Mouse (Mus musculus) heart, embryonic 10.5 days (tissue): ENCODE data around the gene Cnn2. TPM values are rescaled to one million over a fixed set of nuclear protein-coding genes. Genes with fewer than 3 reads are reported as not detected.

Experiments
- DNase-seq: peaks from one replicate; pipeline ENCODE4 v3.0.0-alpha.2; 2017; ENCODE audit warnings: low spot score
- H3K27ac ChIP-seq: fragments of 300-500 bp; sonication (generic); 2 replicates; pipeline ENCODE4 v1.5.1; 2016; ENCODE audit warnings: mild to moderate bottlenecking
- H3K27me3 ChIP-seq: fragments of 300-500 bp; sonication (generic); 2 replicates; pipeline ENCODE4 v1.6.1; 2016; ENCODE audit warnings: mild to moderate bottlenecking; ENCODE audit not compliant: poor library complexity, insufficient read depth, severe bottlenecking
- H3K36me3 ChIP-seq: fragments of 300-500 bp; sonication (generic); 2 replicates; pipeline ENCODE4 v1.6.1; 2016; ENCODE audit warnings: mild to moderate bottlenecking, moderate library complexity
- H3K4me1 ChIP-seq: fragments of 300-500 bp; sonication (generic); 2 replicates; pipeline ENCODE4 v1.6.1; 2016; ENCODE audit warnings: mild to moderate bottlenecking
- H3K4me3 ChIP-seq: fragments of 300-500 bp; sonication (generic); 2 replicates; pipeline ENCODE4 v1.5.1; 2016; ENCODE audit warnings: mild to moderate bottlenecking, moderate library complexity
- H3K9me3 ChIP-seq: fragments of 300-500 bp; sonication (generic); 2 replicates; pipeline ENCODE4 v1.6.1; 2016; ENCODE audit warnings: mild to moderate bottlenecking, moderate library complexity
- WGBS: fragments of 180-500 bp; shearing (Covaris S2); methylation state at CpG from one replicate; pipeline ENCODE4 v1.1.7; 2016; 5-methylcytosine and 5-hydroxymethylcytosine counted together
- polyA plus RNA-seq: library from polyadenylated mRNA; unstranded; fragments of >200 nt; fragmentation: Nextera tagmentation; extraction: Ambion mirVana; gene quantifications from 2 replicates; pipeline ENCODE4 v1.2.1, GENCODE M21; 2016

Gene Cnn2
- polyA plus RNA-seq, 1 experiment from 2014 or later: 408 TPM

DNA sequence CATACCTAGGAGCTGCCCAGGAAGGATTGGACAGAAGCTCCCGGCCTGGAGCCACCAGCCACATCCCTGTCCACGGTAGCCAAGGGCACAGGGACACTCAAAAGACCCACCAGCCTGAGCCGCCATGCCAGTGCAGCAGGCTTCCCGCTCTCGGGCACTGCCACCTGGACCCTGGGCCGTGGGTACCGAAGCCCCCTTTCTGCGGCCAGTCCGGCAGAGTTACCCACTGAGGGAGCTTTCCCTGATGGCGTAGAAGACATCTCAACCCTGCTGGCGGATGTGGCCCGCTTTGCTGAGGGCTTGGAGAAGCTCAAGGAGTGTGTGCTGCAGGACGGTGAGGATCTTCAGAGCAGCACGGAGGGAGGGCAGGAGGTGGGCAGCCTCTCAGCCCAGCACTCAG is 29.4 kb downstream of the Cnn2 start:
- H3K4me3 ChIP-seq: no peak overlapping the region
- H3K27ac ChIP-seq: peak overlapping the region; percentile 9; the same call in 1 of the 2 replicates
- DNase-seq: no peak
- peaks cover 36% of the 10 kb centered on the region for H3K27me3 ChIP-seq
- H3K9me3 ChIP-seq: no peaks in the 10 kb centered on the region
- H3K36me3 ChIP-seq: peaks cover 20% of the 10 kb centered on the region
- WGBS: 72% methylated on average over 14 of the region's 14 CpGs
- peaks cover 67% of the 10 kb centered on the region for H3K4me1 ChIP-seq

DNA sequence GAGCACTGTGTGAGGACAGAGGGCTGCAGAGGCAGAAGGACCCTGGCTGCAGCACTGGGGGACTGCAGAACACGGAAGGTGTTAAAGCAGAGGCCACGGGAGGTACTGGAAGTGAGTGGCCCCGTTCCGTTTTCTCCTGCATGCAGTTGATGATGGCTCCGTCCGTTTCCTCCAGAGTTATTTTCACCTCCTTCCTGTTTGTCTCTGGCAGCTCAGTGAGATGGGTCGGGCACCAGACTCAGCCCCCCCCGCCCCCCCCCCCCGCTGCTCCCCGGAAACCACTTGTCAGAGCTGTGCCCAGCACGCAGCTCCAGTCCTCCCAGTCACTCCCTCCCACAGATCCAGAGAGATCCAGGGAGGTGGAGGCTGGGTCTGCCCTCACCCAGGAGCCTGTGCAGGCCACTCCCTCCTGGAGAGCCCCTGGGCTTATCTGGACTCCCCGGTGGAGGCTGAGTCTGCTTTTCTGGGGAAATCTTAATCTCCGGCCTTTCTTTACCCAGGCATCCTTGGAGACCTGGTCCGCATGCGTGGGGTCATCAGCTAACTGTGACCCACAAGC is 30.4 kb downstream of the Cnn2 start:
- peaks cover 25% of the 10 kb centered on the region for H3K27me3 ChIP-seq
- 1% methylated on average over 15 of the region's 15 CpGs for WGBS
- H3K4me1 ChIP-seq: peaks cover 61% of the 10 kb centered on the region
- peaks cover 18% of the 10 kb centered on the region for H3K36me3 ChIP-seq
- H3K4me3 ChIP-seq: peak overlapping the region; percentile 49
- H3K9me3 ChIP-seq: no peaks in the 10 kb centered on the region
- no peak for DNase-seq
- H3K27ac ChIP-seq: peak overlapping the region; percentile 86

DNA sequence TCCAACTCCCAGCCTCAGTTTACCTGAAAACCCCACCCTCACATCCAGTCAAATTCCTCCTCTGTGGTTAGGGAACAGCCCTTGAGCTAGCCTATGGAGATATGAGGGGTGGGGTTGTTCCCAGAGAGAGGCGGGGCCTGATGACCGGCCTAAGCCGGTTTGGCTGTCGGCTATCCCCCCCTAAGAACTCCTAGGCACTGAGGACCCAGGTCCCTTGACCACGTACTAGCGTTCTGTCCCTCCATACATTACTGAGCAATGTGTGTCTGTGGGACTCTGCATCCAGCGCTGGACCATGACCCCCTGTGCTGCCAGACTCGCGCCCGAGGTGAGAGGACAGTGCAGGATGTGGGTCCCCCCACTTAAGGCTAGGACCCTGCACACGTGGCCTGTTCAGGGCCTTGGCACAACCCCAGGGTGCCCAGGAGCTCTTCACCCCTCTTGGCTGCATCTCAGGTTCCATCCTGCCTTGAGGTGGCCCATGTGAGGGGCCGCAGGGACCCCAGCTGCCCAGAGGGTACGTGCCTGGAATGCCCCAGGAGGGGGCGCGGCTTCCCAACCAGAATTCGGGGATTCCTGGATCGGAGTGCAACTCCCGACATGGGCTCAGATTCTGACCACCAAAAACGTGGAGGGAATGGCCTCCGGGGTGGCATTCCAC is 31.2 kb downstream of the Cnn2 start:
- DNase-seq: no peak
- peak overlapping the region; percentile 49 for H3K4me3 ChIP-seq
- peaks cover 58% of the 10 kb centered on the region for H3K4me1 ChIP-seq
- 6% methylated on average over 20 of the region's 20 CpGs for WGBS
- H3K27ac ChIP-seq: peak overlapping the region; percentile 86
- peaks cover 18% of the 10 kb centered on the region for H3K36me3 ChIP-seq
- peaks cover 18% of the 10 kb centered on the region for H3K27me3 ChIP-seq
- H3K9me3 ChIP-seq: no peaks in the 10 kb centered on the region

DNA sequence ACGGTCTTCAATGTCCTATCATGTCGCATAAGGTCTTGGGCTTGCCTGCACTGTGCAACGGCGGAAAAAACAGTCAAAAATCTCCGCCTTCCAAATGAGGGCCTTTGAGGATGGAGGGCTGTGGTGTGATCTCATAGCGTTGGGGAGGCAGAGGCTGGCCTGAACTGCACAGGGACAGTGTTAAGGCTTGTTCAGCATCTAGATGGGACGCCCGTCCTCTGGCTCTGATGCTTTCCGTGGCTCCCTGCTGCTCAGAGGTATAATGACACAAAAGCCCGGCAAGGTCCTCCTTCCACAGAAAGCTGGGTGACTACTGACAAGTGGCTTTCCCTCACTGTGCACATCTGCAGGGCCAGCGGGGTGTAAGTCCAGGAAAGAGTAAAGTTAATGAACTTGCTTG is 31.8 kb downstream of the Cnn2 start:
- H3K27ac ChIP-seq: peak overlapping the region; percentile 86
- H3K36me3 ChIP-seq: peaks cover 18% of the 10 kb centered on the region
- H3K4me1 ChIP-seq: peaks cover 56% of the 10 kb centered on the region
- H3K9me3 ChIP-seq: no peaks in the 10 kb centered on the region
- 26% methylated on average over 11 of the region's 11 CpGs for WGBS
- DNase-seq: no peak
- peaks cover 12% of the 10 kb centered on the region for H3K27me3 ChIP-seq
- peak overlapping the region; percentile 49 for H3K4me3 ChIP-seq

DNA sequence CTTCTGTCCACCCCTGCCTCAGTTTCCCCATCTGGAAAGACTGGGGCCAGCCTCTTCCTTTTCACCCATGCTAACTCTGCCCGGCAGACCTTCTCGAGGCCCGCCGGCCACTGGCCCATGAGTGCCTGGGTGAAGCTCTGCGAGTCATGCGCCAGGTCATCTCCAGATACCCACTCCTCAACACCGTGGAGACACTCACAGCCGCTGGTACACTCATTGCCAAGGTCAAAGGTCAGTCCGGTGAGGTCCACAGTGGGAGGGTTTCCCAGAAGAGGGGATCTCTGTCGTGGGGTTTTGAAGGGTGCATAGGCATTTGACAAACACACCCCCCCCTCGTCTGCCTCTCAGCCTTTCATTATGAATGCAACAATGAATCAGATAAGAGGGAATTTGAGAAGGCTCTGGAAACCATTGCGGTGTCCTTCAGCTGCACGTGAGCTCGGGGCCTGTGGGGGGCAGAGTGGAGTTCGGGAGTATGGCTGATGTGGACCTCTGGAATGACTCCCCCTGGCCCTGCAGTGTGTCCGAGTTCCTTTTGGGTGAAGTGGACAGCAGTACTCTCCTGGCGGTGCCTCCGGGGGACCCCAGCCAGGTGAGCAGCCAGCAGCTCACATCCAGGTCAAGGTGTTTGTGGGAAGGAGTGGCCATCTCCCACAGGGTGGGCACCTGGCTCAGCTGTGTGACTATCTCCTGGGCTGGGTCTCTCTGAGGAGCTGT is 32.4 kb downstream of the Cnn2 start:
- no peaks in the 10 kb centered on the region for H3K9me3 ChIP-seq
- H3K27me3 ChIP-seq: peaks cover 6% of the 10 kb centered on the region
- WGBS: 79% methylated on average over 18 of the region's 18 CpGs
- H3K27ac ChIP-seq: peak overlapping the region; percentile 86
- H3K4me3 ChIP-seq: peak overlapping the region; percentile 49
- peaks cover 58% of the 10 kb centered on the region for H3K4me1 ChIP-seq
- DNase-seq: no peak
- H3K36me3 ChIP-seq: peaks cover 18% of the 10 kb centered on the region

DNA sequence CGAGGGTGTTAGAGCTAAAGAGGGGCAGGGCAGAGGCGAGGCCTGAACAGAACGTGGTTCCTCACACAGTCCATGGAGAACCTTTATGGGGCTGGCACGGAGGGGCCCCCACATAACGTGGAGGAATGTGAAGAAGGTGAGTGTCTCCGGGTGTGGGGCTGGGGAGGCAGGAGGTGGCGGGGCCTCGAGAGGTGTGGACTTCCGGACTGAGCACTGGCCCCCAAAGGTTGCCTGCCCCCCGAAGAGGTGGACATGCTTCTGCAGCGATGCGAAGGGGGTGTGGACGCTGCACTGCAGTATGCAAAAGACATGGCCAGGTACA is 32.9 kb downstream of the Cnn2 start:
- H3K27ac ChIP-seq: no peak overlapping the region
- H3K4me1 ChIP-seq: peaks cover 58% of the 10 kb centered on the region
- 91% methylated on average over 13 of the region's 13 CpGs for WGBS

DNA sequence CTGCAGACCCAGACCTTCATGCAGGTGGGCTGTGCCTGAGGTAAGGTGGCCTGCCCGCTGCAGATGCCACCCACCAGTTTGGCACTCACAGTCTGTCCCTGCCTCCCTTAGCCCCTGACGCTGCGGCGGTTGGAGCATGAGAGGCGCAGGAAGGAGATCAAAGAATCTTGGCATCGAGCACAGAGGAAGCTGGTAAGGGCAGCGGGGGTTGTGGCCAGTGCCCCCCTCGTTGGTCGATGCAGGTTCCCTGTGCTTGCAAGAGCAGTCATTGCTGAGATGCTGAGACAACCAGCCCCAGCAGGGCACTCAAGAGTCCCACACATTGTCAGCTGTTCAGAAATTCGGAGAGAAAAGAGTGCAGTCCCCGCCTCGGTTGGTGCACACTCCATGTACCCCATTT is 33.8 kb downstream of the Cnn2 start:
- WGBS: 93% methylated on average over 12 of the region's 12 CpGs
- H3K36me3 ChIP-seq: peaks cover 30% of the 10 kb centered on the region
- peaks cover 54% of the 10 kb centered on the region for H3K4me1 ChIP-seq

More for the DNA sequence above, 32.9 kb downstream of the Cnn2 start:
- DNase-seq: no peak
- peaks cover 21% of the 10 kb centered on the region for H3K36me3 ChIP-seq
- H3K9me3 ChIP-seq: no peaks in the 10 kb centered on the region
- H3K4me3 ChIP-seq: peak overlapping the region; percentile 1; the same call in 1 of the 2 replicates
- H3K27me3 ChIP-seq: peaks cover under 1% of the 10 kb centered on the region; the same call in 1 of the 2 replicates

DNA sequence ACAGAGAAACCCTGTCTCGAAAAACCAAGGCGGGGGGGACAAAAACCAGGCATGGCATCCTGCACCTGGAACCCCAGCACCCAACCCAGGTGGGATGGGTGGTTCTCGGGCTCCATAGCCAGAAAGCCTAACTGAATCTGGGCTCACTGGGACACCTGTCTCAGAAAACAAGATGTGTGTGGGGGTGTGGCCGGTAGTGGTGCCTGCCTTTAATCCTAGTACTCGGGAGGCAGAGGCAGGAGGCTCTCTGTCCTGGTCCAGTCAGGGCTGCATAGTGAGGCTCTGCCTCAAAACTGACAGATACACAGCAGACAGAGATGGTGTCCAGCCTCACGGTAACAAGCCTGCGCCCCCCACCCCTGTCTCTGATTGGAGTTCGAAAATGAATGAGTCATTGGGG is 34.4 kb downstream of the Cnn2 start:
- WGBS: 93% methylated on average over 8 of the region's 8 CpGs
- H3K4me3 ChIP-seq: no peak overlapping the region

More for the DNA sequence above, 33.8 kb downstream of the Cnn2 start:
- Histone ChIP-seq H3K27me3 (no peaks in the 10 kb centered on the region), H3K9me3 (no peaks in the 10 kb centered on the region), H3K4me3 (no peak overlapping the region), H3K27ac (no peak overlapping the region)
- DNase-seq: no peak

DNA sequence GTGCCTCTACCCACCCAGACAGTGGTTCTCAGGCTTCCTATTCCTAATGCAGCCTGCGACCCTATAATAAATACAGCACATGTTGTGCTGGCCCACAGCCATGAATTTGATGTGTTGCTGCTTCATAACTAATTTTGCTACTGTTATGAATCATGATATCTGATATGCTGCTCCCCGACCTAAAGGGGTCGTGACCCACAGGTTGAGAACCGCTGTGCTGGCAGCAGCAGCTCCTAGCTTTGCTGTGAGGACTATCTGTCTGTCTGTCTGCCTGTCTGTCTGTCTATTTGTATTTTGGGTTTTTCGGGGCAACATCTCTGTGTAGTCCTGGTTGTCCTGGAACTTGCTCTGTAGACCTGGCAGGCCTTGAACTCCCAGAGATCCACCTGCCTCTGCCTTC is 35.4 kb downstream of the Cnn2 start:
- Histone ChIP-seq H3K27me3 (no peaks in the 10 kb centered on the region), H3K9me3 (no peaks in the 10 kb centered on the region), H3K27ac (no peak overlapping the region), H3K4me1 (peaks cover 43% of the 10 kb centered on the region), H3K36me3 (peaks cover 40% of the 10 kb centered on the region), H3K4me3 (no peak overlapping the region)
- no peak for DNase-seq
- WGBS: 90% methylated on average over 5 of the region's 5 CpGs

More for the DNA sequence above, 34.4 kb downstream of the Cnn2 start:
- H3K36me3 ChIP-seq: peaks cover 36% of the 10 kb centered on the region
- DNase-seq: no peak
- no peaks in the 10 kb centered on the region for H3K9me3 ChIP-seq
- peaks cover 49% of the 10 kb centered on the region for H3K4me1 ChIP-seq
- no peaks in the 10 kb centered on the region for H3K27me3 ChIP-seq
- no peak overlapping the region for H3K27ac ChIP-seq

DNA sequence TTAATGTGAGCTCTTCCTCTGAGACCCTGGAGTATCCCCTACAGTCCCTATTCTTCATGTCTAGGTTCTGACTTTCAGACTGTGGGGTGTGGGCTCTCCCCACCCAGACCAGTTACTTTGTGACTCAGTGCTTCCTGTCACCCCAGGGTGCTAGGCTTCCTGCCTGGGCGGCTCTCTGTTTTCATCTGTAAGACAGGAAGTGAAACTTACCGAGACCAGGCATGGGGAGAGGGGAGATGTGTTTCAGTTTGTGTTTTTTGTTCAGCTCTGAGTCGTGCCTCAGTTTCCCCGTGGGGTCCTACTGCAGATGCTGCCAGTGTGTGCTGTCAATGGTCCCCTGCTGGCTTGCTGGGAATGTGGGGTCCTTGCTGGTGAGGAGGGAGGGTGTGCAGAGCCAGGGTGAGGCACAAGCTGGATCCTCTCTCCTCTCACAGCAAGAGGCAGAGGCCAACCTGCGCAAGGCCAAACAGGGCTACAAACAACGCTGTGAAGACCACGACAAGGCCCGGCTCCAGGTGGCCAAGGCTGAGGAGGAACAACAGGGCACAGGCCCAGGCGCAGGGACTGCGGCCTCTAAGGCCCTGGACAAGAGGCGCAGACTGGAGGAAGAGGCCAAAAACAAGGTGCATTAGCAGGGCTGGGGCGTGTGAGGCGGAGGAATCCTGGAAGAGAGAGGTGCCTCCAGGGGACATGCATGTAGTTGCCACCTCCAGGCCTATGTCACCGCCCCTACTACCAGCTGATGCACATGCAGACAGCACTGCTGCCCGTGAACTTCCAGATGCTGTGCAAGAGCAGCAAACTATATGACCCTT is 36.1 kb downstream of the Cnn2 start:
- H3K36me3 ChIP-seq: peaks cover 46% of the 10 kb centered on the region
- no peaks in the 10 kb centered on the region for H3K9me3 ChIP-seq
- 0 out of 2 replicates have a peak overlapping the region, but pooled peaks have one; percentile 33 for H3K27ac ChIP-seq
- H3K27me3 ChIP-seq: no peaks in the 10 kb centered on the region
- WGBS: 74% methylated on average over 15 of the region's 15 CpGs
- no peak overlapping the region for H3K4me3 ChIP-seq
- H3K4me1 ChIP-seq: peaks cover 37% of the 10 kb centered on the region
- no peak for DNase-seq

DNA sequence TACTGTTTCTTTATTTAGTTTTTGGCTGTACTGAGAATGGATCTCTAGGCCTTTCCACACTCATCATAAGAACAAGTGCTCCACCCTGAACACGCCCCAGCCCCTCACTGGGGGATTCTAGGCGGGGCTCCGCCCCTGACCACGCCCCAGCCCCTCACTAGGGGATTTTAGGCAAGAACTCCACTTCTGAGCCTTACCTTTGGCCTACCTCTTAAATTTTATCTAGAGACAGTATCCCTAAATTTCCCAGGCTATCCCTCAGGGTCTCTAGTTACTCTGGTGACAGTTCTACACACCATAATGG is 36.6 kb downstream of the Cnn2 start:
- H3K27me3 ChIP-seq: no peaks in the 10 kb centered on the region
- H3K27ac ChIP-seq: no peak overlapping the region
- H3K9me3 ChIP-seq: no peaks in the 10 kb centered on the region
- H3K4me1 ChIP-seq: peaks cover 31% of the 10 kb centered on the region
- no peak overlapping the region for H3K4me3 ChIP-seq
- H3K36me3 ChIP-seq: peaks cover 50% of the 10 kb centered on the region
- 62% methylated on average over 4 of the region's 4 CpGs for WGBS
- DNase-seq: no peak

DNA sequence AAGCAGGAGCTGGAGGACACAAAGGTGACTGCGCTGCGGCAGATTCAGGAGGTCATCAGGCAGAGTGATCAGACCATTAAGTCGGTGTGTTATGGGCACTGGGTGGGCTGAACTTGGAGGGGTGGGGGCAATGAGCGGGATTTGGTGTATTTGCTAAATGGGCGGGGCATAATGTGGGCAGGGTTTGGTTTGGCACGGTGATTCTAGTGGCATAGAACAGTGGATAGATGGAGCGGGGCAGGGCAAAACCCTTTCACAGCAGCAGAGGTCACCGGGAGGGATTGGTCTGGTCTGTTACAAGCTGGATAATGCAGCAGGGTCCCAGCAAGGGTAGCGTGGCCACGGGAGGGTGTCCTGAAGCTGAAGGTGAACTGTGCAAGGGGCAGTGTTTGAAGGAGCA is 37.1 kb downstream of the Cnn2 start:
- peaks cover 26% of the 10 kb centered on the region for H3K4me1 ChIP-seq
- no peak overlapping the region for H3K27ac ChIP-seq
- H3K36me3 ChIP-seq: peaks cover 54% of the 10 kb centered on the region
- no peak for DNase-seq
- H3K9me3 ChIP-seq: no peaks in the 10 kb centered on the region
- H3K4me3 ChIP-seq: no peak overlapping the region; the same call in 1 of the 2 replicates
- WGBS: 80% methylated on average over 10 of the region's 10 CpGs
- no peaks in the 10 kb centered on the region for H3K27me3 ChIP-seq

DNA sequence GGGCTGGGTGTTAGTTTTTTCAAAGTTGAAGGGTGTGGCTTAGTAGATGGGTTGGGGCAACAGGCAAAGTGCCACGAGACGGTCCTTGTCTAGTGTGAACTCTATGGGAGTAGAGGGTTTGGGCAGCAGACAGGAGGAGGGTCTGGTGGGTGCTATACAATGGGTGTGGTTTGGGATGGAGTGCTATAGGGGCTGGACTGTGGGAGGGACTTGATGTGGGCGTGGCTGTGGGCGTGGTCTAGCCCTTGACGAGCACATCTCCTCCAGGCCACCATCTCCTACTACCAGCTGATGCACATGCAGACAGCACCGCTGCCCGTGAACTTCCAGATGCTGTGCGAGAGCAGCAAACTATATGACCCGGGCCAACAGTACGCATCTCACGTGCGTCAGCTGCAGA is 37.5 kb downstream of the Cnn2 start:
- WGBS: 59% methylated on average over 12 of the region's 12 CpGs
- Histone ChIP-seq H3K4me1 (peaks cover 22% of the 10 kb centered on the region), H3K27me3 (no peaks in the 10 kb centered on the region), H3K4me3 (no peak overlapping the region), H3K9me3 (no peaks in the 10 kb centered on the region), H3K27ac (no peak overlapping the region), H3K36me3 (peaks cover 59% of the 10 kb centered on the region)
- DNase-seq: no peak
